Mouse (Mus musculus) urinary bladder, postnatal 36 days (tissue): ENCODE data around the gene Tmem9b.

ENCODE experiments used
- DNase-seq, 2 experiments: peaks; one replicate each; pipeline ENCODE4 v3.0.0; 2022; ENCODE audit warnings: low spot score in 2 of 2, mixed read lengths in 1 of 2

Tmem9b gene

DNA sequence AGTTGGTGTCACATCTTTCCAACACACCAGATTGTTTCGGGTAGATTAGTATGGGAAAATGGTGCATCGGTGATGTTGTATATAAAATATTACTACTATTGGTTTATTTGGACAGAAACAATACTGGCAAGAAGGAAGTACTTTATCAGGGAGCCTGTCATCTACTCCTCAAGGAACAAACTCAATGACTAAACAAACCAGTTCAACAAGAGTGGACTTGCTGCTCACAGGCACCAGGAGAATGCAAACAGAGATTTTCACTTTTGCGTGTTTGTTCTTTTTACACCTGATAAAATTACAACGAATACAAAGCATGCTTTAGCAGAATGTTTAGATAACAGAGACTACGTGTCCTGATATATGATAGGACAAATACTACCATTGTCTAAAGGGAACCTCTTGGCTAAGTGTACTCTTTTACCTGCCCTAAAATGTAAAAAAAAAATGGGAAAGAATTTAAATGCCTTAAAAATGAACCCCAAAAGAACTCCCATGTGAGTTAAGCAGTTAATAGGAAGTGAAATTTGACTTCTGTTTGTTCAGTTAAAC, 12.8 kb downstream of the Tmem9b start:
- no peak for DNase-seq

- DNase-seq = no peak
Measured at GRCm38 (mm10) chr7:109734806-109735205, 17.9 kb downstream of the Tmem9b start.

DNA sequence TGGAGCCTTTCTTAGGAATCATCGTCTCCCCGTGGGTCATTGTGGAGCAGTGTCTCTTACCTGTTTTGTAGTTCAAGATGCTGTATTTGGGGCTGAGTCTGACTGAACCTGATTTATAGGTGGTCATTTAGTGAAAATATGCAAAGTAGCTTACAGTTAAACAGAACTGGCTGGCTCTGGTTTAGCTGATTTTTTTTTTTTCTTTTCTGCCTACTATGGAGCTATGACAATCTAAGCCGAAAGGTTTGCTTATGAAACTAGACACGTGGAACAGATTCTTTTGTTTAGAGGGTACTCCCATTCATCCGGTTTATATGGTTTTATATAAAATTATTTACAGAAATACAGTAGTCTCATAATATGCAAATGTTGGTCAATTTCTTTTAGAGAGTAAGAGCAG, 21.0 kb downstream of the Tmem9b start, which contains the start of gene Ascl3:
Gene Ascl3, minus strand, starts transcription at position 101 of the 400 bp plus-strand sequence.
- DNase-seq = no peak

DNA sequence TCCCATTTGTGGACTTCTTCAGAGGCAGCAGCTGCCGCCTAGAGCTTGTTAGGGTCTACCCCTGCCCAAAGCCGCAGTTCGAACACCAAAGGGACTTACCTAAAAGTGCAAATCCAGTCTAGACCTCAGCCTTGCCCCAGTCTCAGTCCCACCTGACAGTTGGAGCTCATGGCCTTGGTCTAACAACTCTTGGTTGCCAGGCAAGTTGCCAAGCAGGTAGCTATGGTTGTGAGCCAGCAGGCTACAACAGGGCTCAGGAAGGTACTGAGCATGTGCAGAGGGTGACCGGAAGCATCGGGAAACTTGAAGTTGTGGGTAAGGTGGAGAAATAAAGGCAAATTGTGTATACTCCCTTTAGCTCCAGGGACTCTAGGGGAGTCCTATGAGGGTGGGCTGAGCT, 29.0 kb downstream of the Tmem9b start, which contains the start of gene BC051019:
Gene BC051019, minus strand, starts transcription at position 154 of the 400 bp plus-strand sequence.
- DNase-seq = no peak

GRCm38 (mm10) chr7:109723114-109723513, 29.6 kb downstream of the Tmem9b start:
- no peak for DNase-seq

- no peak for DNase-seq
Measured at GRCm38 (mm10) chr7:109722618-109723017, 30.1 kb downstream of the Tmem9b start.

DNA sequence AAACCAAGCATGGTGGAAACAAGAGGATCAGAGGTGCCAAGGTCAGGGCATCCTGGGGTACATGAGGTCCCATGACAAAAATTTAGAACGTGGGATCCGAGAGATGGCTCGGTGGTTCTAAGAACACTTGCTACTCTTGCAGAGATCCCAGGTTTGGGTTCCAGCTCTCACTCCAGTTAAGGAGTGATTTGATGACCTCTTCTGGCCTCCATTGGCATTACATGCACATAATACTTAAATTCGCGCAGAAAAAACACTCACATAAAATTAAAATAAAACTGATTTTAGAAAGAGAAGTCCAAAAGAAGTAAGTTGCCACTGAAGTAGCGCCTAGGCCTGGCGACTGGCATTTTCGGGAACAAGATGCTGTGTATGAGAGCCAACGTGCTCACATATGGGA, 33.4 kb downstream of the Tmem9b start:
- no peak for DNase-seq

DNA sequence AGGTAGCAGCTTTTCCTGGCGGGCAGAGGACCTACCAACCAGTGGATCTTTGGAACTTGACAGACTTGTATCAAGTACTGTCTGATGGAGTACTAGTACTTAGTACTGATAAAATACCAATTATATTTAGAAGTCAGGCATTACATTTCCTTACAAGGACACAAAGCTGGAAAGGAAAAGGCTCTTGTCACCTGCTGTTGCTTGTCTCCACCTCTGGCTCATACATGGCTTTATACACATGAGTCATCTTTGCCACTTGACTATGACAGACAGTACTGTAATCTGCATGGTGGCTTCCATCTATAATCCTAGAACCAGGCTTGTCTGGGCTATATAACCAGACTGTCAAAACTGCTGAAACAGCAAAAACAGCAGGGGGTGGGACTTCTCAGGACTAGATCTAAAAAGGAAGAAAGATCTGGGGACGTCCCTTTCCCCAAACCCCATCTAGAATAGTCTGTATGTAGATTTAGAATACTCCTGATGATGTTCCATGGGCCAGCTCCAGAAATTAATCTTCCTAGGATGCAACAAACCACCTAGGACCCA, 39.2 kb downstream of the Tmem9b start:
- no peak for DNase-seq

GRCm38 (mm10) chr7:109712198-109712597, 40.5 kb downstream of the Tmem9b start:
- DNase-seq = no peak

- DNase-seq = no peak
Measured at GRCm38 (mm10) chr7:109710069-109710468, 42.6 kb downstream of the Tmem9b start.

DNA sequence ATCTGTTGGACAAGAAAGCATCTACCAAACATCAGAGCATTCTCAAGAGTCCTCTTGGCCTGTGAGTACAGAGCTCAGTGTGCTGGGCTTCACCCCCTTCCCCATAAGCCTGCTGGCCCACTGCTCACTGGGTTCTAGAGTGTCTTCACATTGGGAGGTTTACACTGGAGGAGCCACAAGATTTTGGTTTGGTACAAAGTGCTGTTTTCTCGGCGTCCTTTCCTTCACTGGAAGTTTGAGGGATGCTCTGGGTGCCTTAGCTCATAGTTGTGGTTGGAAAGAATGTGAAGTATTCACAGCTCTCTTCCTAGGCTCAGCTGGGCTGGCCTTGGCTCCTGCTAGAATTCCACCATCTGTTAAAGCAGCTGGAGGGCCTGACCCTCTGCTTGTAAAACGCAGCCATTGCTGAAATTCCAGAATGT, 43.7 kb downstream of the Tmem9b start:
- DNase-seq = peak in 1 of 2 experiments; percentile 42

DNA sequence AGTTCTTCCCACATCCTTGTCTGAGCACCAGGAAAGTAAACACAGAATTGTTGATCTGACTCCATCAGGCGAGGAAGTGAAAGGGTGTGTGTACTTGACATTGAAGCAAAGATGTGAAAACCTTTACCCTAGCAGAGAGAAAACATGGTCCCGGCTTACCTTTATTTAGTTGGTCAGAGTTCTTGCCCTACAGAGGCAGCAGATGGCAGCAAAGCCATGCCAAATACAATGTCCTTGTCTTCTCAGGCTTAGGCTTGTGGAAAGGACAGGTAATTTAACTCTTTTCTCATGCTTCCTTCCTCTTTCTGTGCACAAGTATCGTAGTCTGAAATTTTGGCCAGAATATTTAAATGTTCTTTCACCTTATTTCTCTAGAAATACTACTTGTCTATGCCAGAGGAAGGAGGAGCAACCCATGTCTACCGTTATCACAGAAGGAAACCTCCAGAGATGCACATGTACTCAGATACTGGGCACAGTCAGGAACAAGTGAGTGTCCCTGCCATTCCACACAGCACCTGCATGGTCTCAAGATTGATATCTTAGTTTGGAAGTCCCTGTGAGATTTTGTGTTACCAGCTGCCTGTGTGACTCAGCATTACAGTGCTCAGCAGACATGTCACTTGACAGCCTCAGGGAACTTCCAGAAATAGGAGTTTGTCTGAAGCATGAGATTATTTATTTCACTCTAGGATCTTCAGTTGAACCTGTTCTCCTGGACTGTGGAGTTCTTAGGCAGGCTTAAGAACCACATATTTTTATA, 45.5 kb downstream of the Tmem9b start:
- peak; percentile 53 for DNase-seq

DNA sequence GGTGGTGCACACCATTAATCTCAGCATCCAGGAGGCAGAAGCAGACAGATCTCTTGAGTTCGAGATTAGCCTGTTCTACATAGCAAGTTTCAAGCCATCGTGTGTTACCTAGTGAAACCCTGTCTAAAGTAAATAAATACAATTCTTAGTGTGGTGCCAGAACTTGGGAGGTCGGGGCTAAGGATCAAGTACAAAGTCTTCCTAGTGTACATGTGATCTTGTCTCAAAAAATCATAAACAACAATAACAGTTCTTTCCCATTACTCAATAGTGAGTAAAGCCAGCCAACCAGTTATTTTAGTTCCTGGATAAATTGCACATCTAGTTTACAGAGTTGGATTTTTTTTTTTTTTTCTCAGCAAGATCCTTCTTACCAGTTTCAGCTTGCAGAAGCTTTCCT, 48.2 kb downstream of the Tmem9b start:
- DNase-seq = no peak

DNA sequence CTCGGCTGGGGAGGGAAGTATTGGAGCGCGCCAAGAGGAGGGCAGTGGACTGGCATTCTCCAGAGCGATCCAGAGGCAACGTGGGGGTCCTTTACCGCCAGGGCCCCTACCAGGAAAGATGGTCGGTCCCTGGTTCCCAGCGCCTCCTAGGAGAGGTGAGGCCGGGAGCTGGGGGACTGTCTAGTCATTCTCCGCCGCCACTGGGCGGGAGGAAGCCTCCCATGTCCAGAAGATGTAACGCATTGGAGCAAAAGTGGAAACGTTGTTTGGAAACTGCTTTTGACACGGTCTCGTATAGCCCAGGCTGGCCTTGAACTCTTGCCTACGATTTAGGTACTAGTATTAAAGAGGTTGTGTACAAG, 48.7 kb downstream of the Tmem9b start:
- no peak for DNase-seq

DNA sequence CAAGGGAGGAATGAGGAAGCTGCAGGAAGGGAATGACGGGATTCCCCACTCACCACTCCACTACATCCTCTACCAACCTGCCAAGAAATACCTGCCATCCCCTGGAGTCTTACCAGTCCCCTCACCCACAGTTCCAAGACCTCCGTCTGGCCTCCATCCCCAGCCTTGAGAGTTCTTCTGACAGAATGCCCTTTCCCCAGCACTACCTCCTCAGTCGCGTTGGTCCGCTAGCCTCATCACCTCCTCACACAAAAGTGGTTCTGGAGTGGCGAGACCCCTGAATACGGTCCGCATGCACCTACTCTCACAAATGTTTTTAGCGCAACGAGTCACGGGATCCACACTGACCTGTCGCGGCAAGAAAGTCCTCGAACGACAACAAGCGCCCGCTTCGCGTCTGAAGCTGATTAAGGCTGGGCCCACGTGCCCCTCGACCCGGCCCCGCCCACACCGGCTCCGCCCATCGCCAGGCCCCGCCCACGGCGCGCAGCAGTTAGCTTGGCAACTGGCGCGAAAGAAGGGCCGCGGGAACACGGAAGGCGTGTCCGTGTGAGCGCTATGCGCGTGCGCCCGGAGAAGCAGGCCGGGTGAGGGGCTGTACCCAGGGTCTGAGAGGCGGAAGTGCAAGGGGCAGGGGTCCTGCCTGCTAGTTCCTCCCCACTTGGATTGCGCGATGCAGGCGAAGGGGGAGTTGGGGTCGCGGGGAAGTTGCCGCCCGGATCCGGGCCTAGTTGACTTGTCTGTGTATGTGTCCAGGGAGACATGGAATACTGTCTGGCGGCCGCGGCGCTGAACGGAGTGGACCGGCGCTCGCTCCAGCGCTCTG, 49.3 kb downstream of the Tmem9b start, which contains the start of the genes St5 and Akip1:
Gene St5, minus strand, starts transcription at position 416 of the 826 bp plus-strand sequence.
Gene Akip1, plus strand, starts transcription at position 501 of the 826 bp plus-strand sequence.
- DNase-seq = peak; percentile 95 to 96

GRCm38 (mm10) chr7:109702721-109703120, 50.0 kb downstream of the Tmem9b start:
- no peak for DNase-seq

- no peak for DNase-seq
Measured at GRCm38 (mm10) chr7:109700213-109700612, 52.5 kb downstream of the Tmem9b start.

GRCm38 (mm10) chr7:109695339-109695726, 57.3 kb downstream of the Tmem9b start:
- DNase-seq = no peak

DNA sequence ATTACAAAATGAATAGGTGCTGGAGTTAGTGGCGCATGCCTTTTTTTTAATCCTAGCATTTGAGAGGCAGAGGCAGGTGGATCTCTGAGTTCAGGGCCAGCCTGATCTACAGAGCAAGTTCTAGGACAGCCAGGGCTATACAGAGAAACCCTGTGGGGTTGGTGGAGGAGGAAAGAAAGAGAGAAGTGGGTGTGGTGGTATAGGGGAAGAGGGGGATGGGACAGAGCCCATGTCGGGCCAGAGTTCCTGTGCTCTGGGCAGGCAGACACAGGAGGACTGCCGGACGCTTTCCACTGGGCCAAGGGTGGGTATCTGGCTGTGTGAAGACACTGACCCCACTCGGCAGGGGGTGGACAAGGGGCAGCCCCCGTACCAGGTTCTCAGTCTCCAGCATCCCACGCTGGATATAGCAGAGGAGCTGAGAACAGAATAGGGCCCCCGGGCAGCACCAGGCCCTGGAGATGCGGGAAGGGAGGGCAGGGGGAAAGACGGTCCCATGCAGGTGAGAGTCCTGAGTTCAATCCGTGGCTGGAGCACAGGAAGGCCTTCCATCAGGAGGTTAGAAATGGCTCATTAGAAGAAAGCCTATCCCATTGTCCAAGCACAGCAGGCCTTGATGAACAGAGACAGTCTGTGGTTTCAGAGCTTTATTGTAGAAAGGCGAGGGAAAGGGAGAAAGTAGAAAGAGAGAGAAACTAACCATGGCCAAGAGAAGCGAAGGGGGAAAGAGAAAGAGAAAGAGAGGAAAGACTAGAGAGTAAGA, 57.9 kb downstream of the Tmem9b start:
- DNase-seq = no peak

GRCm38 (mm10) chr7:109690961-109691360, 61.7 kb downstream of the Tmem9b start:
- no peak for DNase-seq

DNA sequence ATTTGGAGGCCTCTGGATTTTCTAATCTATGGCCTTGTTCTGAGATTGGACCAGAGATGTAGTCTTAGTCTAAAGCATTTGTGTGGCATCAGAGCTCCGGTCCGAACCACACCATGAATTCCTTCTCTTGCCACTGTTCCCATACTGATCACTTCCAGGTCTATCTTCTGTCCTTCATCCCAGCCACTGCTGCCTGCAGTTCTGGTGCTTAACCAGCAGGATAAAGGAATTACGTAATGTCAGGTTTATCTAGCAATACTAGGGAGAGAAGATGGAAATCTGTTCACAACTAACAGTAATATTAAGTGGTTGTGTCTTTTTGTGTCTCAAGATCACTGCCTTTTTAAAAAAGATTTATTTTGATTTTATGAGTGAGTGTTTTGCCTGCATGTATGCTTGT, 62.6 kb downstream of the Tmem9b start:
- no peak for DNase-seq
